Mouse (Mus musculus): ENCODE results near the gene Togaram2. TPM values are rescaled to one million over a fixed set of nuclear protein-coding genes. Genes with fewer than 3 reads are reported as not detected.
"Not testable (repeated sequence)": the region's sequence is repeated elsewhere in the genome, so short reads cannot be mapped to it uniquely, and the experiment has no call there.

Gene Togaram2
- polyA plus RNA-seq (2014; fragmentation: Nextera tagmentation; extraction: Ambion mirVana), result not detected in 2 replicates

DNA sequence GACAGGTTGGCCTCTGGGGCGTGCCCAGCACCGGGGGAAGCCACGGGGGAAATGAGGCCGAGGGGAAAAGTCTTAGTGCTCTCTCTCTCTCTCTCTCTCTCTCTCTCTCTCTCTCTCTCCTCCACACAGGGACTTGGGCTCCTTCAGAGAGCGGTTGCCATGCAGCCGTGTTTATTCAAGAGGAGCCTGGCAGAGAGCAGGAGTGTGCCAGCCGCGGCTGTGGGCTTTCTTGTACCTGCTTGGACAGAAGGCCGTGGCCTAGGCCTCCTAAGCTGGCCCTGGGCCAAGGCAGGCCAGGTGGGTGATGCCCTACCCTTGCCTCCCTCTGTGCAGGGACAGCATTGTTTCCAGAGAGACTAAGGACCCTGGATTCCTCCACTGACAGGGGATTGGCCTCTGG lies at the start of gene Togaram2:
Gene Togaram2 (plus strand): TSS at position 170 of the 400 bp plus-strand sequence.
- Histone ChIP-seq H3K27ac (ENCODE audit: low read depth, low read length) (no peak within 1 kb of the TSS), H3K4me1 (ENCODE audit: control insufficient read depth, insufficient read depth, low read length) (no peaks in the 10 kb centered on the region), H3K4me2 (ENCODE audit: low read depth) (no peak within 1 kb of the TSS), H3K36me3 (ENCODE audit: control insufficient read depth, insufficient read depth, low read length) (no peaks in the 10 kb centered on the region), H3K27me3 (ENCODE audit: control insufficient read depth, insufficient read depth, low read length) (no peaks in the 10 kb centered on the region), H3K9me3 (ENCODE audit: control insufficient read depth, low read length) (no peaks in the 10 kb centered on the region), H3K9ac (ENCODE audit: low read length) (no peak within 1 kb of the TSS), H3K4me3 (ENCODE audit: low read depth, low read length) (no peak within 1 kb of the TSS)
- DNase-seq (ENCODE audit: low spot score), result no peak
- 54% methylated on average over 9 of the region's 9 CpGs for WGBS
- ATAC-seq (ENCODE audit: insufficient read depth, low FRiP score, low TSS enrichment), result no peak

DNA sequence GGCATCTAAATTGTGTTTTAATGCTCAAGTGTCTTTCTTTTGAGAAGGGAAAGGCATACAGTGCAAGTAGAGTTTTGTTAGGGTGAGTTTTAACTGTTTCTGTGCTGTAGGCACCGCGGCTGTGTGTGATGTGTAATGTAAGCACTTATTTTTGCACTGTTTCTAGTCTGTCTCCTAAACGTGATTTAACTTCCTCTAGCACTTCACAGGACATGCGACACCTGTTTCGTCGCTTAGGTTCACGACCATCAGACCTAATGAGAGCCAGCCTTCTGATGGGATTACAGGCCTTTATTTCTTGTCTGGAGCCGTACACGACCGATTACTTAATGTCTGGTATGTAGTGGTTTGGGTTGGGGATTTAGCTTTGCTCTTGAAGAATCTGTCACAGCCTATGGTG lies 41.3 kb upstream of the Togaram2 start:
- peaks cover 11% of the 10 kb centered on the region for H3K36me3 ChIP-seq (ENCODE audit: control insufficient read depth, insufficient read depth, low read length)
- no peaks in the 10 kb centered on the region for H3K4me1 ChIP-seq (ENCODE audit: control insufficient read depth, insufficient read depth, low read length)
- WGBS, result 91% methylated on average over 10 of the region's 10 CpGs

DNA sequence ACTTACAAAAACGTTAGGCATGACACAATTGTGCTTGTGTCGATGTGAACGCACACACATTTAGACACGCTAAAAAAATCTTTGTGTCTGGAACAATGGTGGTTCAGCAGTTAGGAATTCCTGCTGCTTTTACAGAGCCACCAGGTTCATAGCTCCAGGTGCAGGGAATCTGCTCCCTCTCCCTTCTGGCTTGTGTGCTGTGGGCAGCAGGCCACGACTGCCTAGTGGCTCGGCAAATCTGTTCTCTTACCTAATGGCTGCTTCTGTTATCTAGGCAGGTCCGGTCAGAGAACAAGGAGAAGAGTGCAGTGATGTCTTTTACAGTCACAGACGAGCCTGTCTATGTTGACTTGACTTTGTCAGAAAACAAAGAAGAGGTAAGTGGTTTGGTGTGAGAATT lies 39.7 kb upstream of the Togaram2 start:
- no peak overlapping the region for H3K9ac ChIP-seq (ENCODE audit: low read length)
- no peak overlapping the region for H3K27ac ChIP-seq (ENCODE audit: low read depth, low read length)
- DNase-seq (ENCODE audit: low spot score) (no peak), ATAC-seq (ENCODE audit: insufficient read depth, low FRiP score, low TSS enrichment) (no peak)
- H3K9me3 ChIP-seq (ENCODE audit: control insufficient read depth, low read length), result no peaks in the 10 kb centered on the region
- no peak overlapping the region for H3K4me2 ChIP-seq (ENCODE audit: low read depth)
- H3K36me3 ChIP-seq (ENCODE audit: control insufficient read depth, insufficient read depth, low read length), result peaks cover 7% of the 10 kb centered on the region
- no peak overlapping the region for H3K4me3 ChIP-seq (ENCODE audit: low read depth, low read length)
- H3K27me3 ChIP-seq (ENCODE audit: control insufficient read depth, insufficient read depth, low read length), result no peaks in the 10 kb centered on the region
- H3K4me1 ChIP-seq (ENCODE audit: control insufficient read depth, insufficient read depth, low read length), result no peaks in the 10 kb centered on the region
- 87% methylated on average over 8 of the region's 8 CpGs for WGBS

More for the DNA sequence above, 41.3 kb upstream of the Togaram2 start:
- Histone ChIP-seq H3K27me3 (ENCODE audit: control insufficient read depth, insufficient read depth, low read length) (no peaks in the 10 kb centered on the region), H3K4me2 (ENCODE audit: low read depth) (no peak overlapping the region), H3K9ac (ENCODE audit: low read length) (no peak overlapping the region), H3K9me3 (ENCODE audit: control insufficient read depth, low read length) (no peaks in the 10 kb centered on the region), H3K27ac (ENCODE audit: low read depth, low read length) (no peak overlapping the region), H3K4me3 (ENCODE audit: low read depth, low read length) (no peak overlapping the region)
- ATAC-seq (ENCODE audit: insufficient read depth, low FRiP score, low TSS enrichment) (no peak), DNase-seq (ENCODE audit: low spot score) (no peak)

DNA sequence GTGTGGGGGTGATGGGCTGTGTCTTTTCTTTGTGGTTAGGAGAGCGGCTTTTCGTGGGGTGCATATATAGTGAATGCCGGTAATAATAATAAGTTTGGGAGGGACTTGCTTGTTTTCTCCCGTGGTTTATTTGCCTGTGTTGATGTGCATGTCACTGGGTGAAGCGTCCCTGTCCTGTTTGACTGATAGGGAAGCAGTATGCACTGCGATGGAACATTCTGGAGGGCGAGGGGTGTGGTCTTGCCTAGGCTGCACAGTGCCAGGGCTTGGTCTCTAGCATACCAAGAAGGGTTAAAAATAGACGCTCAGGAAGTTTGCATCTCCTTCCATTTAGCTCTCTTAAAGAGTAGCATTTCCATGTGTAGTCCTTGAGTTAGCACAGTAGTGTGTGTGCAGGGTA lies 36.3 kb upstream of the Togaram2 start:
- no peaks in the 10 kb centered on the region for H3K9me3 ChIP-seq (ENCODE audit: control insufficient read depth, low read length)
- no peaks in the 10 kb centered on the region for H3K4me1 ChIP-seq (ENCODE audit: control insufficient read depth, insufficient read depth, low read length)
- no peak overlapping the region for H3K9ac ChIP-seq (ENCODE audit: low read length)
- H3K4me2 ChIP-seq (ENCODE audit: low read depth), result no peak overlapping the region
- ATAC-seq (ENCODE audit: insufficient read depth, low FRiP score, low TSS enrichment) (no peak), DNase-seq (ENCODE audit: low spot score) (no peak)
- H3K36me3 ChIP-seq (ENCODE audit: control insufficient read depth, insufficient read depth, low read length), result peaks cover 11% of the 10 kb centered on the region
- H3K4me3 ChIP-seq (ENCODE audit: low read depth, low read length), result no peak overlapping the region
- H3K27me3 ChIP-seq (ENCODE audit: control insufficient read depth, insufficient read depth, low read length), result no peaks in the 10 kb centered on the region
- 94% methylated on average over 8 of the region's 8 CpGs for WGBS
- no peak overlapping the region for H3K27ac ChIP-seq (ENCODE audit: low read depth, low read length)

DNA sequence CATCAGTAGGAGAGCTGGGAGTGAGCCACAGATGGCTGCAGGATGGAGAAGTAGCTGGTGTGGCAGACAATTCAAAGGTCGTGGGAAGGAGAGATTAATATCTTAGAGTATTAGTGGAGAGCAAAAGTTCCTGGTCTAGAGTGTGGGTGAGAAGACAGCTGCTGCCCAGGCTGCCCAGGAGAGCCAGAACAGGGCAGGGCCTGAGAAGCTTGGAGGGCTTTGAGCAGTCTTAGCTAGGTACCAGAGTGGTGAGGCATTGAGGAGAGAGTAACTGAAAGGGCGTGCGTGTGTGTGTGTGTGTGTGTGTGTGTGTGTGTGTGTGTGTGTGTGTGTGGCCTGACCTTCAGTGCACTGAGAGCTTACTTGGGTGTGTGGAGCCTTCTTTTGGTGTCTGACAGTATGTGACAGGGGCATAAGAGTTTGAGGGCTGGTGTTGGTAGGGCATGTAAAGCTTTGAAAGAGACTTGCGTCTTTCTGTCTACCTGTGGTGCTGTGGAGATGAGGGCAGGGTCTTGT lies 35.3 kb upstream of the Togaram2 start:
- Histone ChIP-seq H3K4me2 (ENCODE audit: low read depth) (no peak overlapping the region), H3K27me3 (ENCODE audit: control insufficient read depth, insufficient read depth, low read length) (no peaks in the 10 kb centered on the region), H3K27ac (ENCODE audit: low read depth, low read length) (no peak overlapping the region), H3K9me3 (ENCODE audit: control insufficient read depth, low read length) (no peaks in the 10 kb centered on the region), H3K4me3 (ENCODE audit: low read depth, low read length) (no peak overlapping the region), H3K9ac (ENCODE audit: low read length) (no peak overlapping the region), H3K4me1 (ENCODE audit: control insufficient read depth, insufficient read depth, low read length) (no peaks in the 10 kb centered on the region), H3K36me3 (ENCODE audit: control insufficient read depth, insufficient read depth, low read length) (peaks cover 11% of the 10 kb centered on the region)
- ATAC-seq (ENCODE audit: insufficient read depth, low FRiP score, low TSS enrichment) (no peak), DNase-seq (ENCODE audit: low spot score) (no peak)
- 91% methylated on average over 4 of the region's 4 CpGs for WGBS

DNA sequence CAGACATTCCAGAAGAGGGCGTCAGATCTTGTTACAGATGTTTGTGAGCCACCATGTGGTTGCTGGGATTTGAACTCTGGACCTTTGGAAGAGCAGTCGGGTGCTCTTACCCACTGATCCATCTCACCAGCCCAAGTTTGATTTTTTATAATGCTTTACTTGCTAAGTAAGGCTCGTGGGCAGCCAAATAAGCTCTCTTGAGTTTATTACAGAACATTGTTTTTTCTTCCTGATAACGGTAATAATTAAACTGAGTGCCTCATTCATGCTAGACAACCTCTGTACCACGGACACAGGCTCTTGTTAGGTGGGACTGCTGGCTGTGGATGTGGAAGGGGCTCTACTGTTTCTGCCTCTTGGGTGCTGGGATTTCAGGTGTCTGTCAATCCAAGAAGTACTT lies 34.0 kb upstream of the Togaram2 start:
- H3K9me3 ChIP-seq (ENCODE audit: control insufficient read depth, low read length); H3K4me1 ChIP-seq (ENCODE audit: control insufficient read depth, insufficient read depth, low read length); ATAC-seq (ENCODE audit: insufficient read depth, low FRiP score, low TSS enrichment); DNase-seq (ENCODE audit: low spot score); H3K4me3 ChIP-seq (ENCODE audit: low read depth, low read length); H3K4me2 ChIP-seq (ENCODE audit: low read depth); H3K9ac ChIP-seq (ENCODE audit: low read length); H3K27me3 ChIP-seq (ENCODE audit: control insufficient read depth, insufficient read depth, low read length); H3K36me3 ChIP-seq (ENCODE audit: control insufficient read depth, insufficient read depth, low read length); H3K27ac ChIP-seq (ENCODE audit: low read depth, low read length): not testable (repeated sequence)
- 87% methylated on average over 5 of the region's 5 CpGs for WGBS

DNA sequence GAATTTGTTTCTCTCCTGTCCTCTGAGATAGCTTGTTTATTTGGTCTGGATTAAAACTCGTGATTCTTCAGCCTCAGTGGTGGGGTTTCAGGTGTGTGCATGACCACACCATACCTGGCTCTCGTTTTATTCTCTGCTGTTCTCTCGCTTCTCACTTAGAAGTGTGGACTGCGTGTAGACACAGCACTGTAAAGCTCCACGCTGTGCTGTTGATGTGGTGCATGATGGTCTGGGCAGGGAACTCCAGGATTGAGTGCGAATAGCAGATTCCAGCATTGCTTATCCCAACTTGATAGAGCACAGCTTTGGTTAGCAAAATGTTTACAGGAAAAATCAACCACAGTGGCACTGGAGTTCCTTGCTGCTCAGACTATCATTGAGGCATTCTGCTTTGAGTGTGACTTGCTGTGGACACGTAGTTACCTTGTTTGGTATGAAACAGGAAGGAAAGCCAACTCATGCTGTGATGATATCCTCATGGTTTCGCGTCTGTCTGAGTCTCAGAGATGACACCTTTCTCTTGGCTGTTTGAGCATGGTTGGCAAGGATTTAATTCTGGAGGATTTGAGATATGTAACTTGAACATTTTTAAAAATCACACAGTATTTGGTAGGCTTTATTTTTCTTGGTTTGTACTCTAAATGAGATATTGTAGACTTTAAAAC lies 32.5 kb upstream of the Togaram2 start:
- H3K36me3 ChIP-seq (ENCODE audit: control insufficient read depth, insufficient read depth, low read length), result peaks cover 4% of the 10 kb centered on the region; the same call in 1 of the 2 replicates

DNA sequence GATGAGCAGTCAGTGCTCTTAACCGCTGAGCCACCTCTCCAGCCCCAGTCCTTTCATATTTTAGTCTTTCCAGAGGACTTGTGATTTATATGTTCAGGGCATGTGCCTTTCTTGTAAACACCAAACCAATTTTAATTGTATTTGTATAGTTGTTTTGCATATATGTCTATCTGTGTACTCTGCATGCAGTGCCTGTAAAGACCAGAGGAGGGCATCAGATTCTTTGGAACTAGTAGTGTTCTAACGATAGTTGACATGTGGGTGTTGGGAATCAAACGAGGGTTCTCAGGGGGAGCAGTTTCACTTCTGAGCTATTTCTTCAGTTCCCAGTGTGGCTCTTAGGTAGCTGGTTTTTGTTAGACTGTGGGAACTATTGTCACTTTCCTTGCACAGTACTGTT lies 30.9 kb upstream of the Togaram2 start:
- no peaks in the 10 kb centered on the region for H3K9me3 ChIP-seq (ENCODE audit: control insufficient read depth, low read length)
- peaks cover 7% of the 10 kb centered on the region for H3K36me3 ChIP-seq (ENCODE audit: control insufficient read depth, insufficient read depth, low read length)
- no peak overlapping the region for H3K4me3 ChIP-seq (ENCODE audit: low read depth, low read length)
- no peak overlapping the region for H3K9ac ChIP-seq (ENCODE audit: low read length)
- H3K4me1 ChIP-seq (ENCODE audit: control insufficient read depth, insufficient read depth, low read length), result no peaks in the 10 kb centered on the region
- H3K4me2 ChIP-seq (ENCODE audit: low read depth), result no peak overlapping the region
- whole genome bisulfite sequencing, result 91% methylated on average over 3 of the region's 3 CpGs
- no peak for DNase-seq (ENCODE audit: low spot score)
- H3K27me3 ChIP-seq (ENCODE audit: control insufficient read depth, insufficient read depth, low read length), result no peaks in the 10 kb centered on the region
- H3K27ac ChIP-seq (ENCODE audit: low read depth, low read length), result no peak overlapping the region
- no peak for ATAC-seq (ENCODE audit: insufficient read depth, low FRiP score, low TSS enrichment)

More for the DNA sequence above, 32.5 kb upstream of the Togaram2 start:
- Histone ChIP-seq H3K27me3 (ENCODE audit: control insufficient read depth, insufficient read depth, low read length) (no peaks in the 10 kb centered on the region), H3K4me1 (ENCODE audit: control insufficient read depth, insufficient read depth, low read length) (no peaks in the 10 kb centered on the region), H3K4me2 (ENCODE audit: low read depth) (no peak overlapping the region), H3K27ac (ENCODE audit: low read depth, low read length) (no peak overlapping the region), H3K9ac (ENCODE audit: low read length) (no peak overlapping the region), H3K4me3 (ENCODE audit: low read depth, low read length) (no peak overlapping the region), H3K9me3 (ENCODE audit: control insufficient read depth, low read length) (no peaks in the 10 kb centered on the region)
- no peak for ATAC-seq (ENCODE audit: insufficient read depth, low FRiP score, low TSS enrichment)
- 93% methylated on average over 9 of the region's 9 CpGs for WGBS
- no peak for DNase-seq (ENCODE audit: low spot score)

DNA sequence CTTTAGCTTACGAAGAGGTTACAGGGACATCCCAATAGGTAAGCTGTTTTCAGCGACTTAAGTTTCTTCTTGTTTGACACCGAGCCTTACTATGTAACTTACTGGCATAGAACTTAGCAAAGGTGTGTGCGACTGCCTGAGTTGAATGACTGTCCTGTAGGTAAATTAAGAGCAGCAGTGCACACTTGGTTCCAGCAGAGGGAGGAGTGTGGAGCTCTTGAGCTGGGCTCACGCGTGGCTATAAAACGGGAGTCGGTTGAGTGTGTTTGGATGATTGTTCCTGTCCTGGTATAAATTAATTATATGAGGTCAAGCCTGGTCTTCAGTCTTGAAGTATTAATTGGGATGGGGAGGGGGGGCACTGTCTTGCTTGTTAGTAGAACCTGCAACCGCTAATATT lies 23.1 kb upstream of the Togaram2 start:
- H3K9me3 ChIP-seq (ENCODE audit: control insufficient read depth, low read length), result no peaks in the 10 kb centered on the region
- 93% methylated on average over 9 of the region's 9 CpGs for WGBS
- DNase-seq (ENCODE audit: low spot score) (no peak), ATAC-seq (ENCODE audit: insufficient read depth, low FRiP score, low TSS enrichment) (no peak)
- no peaks in the 10 kb centered on the region for H3K4me1 ChIP-seq (ENCODE audit: control insufficient read depth, insufficient read depth, low read length)
- H3K4me3 ChIP-seq (ENCODE audit: low read depth, low read length), result no peak overlapping the region
- H3K36me3 ChIP-seq (ENCODE audit: control insufficient read depth, insufficient read depth, low read length), result peaks cover 10% of the 10 kb centered on the region
- H3K27ac ChIP-seq (ENCODE audit: low read depth, low read length), result no peak overlapping the region
- no peak overlapping the region for H3K4me2 ChIP-seq (ENCODE audit: low read depth)
- H3K27me3 ChIP-seq (ENCODE audit: control insufficient read depth, insufficient read depth, low read length), result no peaks in the 10 kb centered on the region
- no peak overlapping the region for H3K9ac ChIP-seq (ENCODE audit: low read length)

All from neural tube, embryonic 11.5 days (tissue).